Mouse (Mus musculus) thymus, postnatal 14 days (tissue): Measurements from ENCODE around the gene Ttc23l.
A peak's percentile ranks its signal among the peaks of the same experiment; 100 is the strongest.
"Not testable (repeated sequence)": the region's sequence is repeated elsewhere in the genome, so short reads cannot be mapped to it uniquely, and the experiment has no call there.

ENCODE experiments used
- DNase-seq: peaks from one replicate; pipeline ENCODE4 v3.0.0; 2021

The Ttc23l gene

DNA sequence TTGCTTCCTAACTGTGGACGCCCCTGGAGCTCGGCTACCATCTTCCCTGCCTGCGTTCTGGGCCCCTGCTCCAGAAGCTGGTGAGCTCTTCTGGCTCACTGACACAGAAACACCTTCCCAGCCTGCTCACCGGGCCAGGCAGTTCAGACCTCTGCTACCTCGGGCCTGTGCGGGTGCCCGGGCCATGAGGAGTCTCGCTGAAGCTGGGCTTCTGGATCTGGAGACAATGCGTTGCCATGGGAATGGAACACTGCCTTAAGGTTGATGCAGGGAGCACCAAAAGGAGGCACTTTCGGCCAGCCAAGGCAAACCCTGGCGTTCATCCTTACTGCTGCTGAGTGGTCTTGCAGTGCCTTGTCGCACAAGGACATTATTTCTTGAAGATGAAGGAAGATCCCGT lies at the start of gene Ttc23l:
TSS of gene Ttc23l (minus strand) at position 204 of the 400 bp plus-strand sequence.
- DNase-seq, result no peak

DNA sequence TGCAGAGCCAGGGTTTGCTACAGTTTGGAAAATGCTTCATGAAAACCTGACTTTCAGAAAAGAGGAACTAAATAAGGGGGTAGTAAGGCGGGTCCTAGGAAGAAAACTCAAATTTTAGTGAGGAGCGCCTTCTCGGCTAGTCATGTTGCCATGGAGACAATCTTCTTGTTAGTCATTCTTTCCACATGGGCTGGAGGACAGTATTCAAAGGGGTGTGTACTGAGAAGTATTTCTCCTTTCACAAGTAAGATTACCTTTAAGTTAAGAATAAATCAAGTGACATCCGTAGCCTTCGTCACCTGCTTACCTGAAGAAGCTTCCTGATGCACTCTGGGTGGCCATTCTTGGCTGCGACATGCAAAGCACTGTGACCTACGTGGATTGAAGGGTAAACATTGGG lies 40.9 kb upstream of the Ttc23l start:
- no peak for DNase-seq

DNA sequence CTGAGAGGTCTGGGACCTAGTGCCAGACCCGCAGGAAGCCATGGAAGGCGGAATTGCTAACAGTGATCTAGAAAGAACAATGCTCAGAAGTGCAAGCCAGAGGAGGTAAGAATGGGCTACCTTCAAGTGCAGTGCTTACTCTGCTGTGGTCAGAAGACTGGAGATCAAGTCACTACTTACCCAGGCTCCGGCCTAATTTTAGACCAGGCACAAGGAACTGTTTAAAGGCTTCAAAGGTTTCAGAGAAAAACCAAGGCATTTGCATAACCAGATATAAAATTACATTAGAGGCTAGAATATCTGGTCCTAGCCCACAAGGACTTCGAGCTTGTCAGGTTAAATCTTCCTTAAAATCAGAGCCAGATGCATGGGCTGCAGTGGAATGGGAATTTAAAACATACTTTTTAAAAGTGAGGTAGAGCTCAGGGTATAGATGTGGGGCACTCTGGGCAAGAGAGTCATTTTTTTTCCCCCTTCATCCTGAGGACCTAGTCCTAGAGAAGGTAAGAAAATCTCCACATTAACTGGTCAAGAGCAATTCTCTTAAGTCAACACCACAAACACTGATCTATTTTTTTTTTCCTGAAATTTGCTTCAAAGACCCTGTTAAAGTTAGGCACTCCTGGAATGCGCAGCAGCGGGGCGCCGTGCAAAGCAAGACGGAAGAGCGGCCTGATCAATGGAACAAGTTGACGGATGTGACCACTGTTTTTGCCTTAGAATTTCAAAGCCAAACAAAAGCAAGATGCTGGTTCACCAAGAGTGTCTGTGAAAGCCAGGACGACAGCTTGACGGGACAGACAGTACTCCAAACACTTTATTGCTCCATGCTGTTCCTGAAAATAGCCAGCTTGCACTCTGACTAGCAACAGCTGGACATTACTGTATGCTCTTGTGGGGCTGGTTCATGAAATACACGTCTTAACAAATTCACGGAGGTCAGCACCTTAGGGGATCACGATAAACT lies 40.1 kb upstream of the Ttc23l start:
- DNase-seq, result no peak

DNA sequence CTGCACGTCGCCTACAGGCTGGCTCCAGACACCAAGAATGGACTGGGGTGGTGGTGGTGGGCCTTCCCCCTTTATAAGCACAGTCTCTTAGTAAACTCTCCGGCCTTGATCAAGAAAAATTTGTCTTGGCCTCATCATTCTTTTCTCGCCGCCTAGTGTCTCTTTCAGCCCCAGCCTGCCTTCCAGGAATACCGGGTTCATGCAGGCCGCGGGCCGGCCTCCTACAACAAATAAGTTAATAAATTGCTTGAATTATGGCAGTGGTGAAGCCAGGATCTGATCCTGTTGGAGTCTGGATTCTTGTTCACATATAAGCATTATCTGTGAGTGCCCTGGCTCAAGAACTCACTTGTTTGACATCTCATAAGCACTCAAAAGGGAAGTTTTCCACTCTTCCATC lies 38.4 kb upstream of the Ttc23l start:
- no peak for DNase-seq

DNA sequence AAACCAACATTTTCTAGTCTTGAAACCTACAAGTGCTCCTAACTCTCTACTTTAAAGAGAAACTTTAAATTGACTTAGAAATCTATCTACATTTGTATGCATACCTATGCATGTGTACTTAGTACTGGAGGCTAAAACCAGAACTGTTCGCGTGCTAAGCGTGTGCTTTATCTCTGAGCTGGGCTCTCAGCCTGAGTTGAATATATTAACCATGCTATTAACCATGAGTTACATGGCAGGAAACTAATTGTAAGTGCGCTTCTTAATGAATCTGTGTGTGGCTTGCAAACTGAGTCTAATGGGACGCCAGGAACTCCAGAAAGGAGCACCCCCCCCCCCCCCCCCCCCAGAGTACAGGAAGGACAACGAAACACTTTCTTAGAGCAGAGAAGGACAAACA lies 36.9 kb upstream of the Ttc23l start:
- no peak for DNase-seq

DNA sequence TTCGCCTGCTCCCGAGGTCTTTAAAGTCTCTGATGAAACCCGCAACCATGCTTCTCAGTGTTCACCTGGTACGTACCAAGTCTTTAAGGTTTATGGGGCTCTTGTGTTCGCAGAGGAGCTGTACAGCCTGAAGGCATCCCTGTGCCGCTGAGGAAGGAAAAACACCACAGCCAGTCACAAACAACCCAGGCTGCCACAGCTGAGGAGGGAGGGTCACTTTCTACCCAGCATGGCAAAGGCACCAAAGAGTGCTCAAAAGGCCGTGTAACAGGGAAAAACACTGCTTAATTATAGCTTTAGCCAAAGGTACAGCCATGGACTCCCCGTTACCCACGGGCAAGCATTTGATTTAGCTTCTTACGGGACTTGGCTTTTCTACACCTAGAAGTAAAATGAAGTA lies 36.4 kb upstream of the Ttc23l start:
- no peak for DNase-seq

DNA sequence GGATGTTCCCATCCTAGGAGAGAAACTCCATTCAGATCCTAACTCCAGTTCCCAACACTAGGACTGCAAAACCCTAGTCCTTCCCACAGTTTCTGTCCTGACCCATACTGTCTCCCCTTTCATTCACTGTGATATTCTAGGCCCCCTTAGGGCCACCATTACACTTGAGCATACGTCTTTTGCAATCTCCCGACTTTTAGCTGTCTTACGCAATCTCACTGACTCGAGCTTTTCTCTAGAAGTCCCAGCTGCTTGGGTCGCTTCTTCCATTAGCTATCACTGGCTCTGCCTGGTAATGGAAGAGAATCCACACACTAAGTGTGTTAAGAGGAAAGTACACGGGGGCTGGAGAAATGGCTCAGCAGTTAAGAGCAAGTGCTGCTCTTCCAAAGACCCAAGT lies 34.6 kb upstream of the Ttc23l start:
- no peak for DNase-seq

DNA sequence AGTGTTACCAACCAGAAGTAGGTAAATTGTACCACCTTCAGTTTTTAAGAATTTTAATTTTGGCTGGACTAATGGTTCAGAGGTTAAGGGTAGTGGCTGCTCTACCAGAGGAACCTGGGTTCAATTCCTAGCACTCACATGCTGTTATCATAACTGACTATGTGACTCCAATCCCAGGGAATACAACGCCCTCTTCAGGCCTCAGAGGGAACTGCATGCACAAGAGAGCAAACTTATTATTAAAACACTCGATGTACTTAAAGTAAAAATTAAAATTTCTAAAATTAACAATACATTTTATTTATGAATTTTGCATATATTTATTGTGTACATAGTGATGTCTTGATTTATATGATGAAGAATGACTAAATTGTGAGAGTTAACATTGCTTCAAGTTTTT lies 28.1 kb upstream of the Ttc23l start:
- no peak for DNase-seq

DNA sequence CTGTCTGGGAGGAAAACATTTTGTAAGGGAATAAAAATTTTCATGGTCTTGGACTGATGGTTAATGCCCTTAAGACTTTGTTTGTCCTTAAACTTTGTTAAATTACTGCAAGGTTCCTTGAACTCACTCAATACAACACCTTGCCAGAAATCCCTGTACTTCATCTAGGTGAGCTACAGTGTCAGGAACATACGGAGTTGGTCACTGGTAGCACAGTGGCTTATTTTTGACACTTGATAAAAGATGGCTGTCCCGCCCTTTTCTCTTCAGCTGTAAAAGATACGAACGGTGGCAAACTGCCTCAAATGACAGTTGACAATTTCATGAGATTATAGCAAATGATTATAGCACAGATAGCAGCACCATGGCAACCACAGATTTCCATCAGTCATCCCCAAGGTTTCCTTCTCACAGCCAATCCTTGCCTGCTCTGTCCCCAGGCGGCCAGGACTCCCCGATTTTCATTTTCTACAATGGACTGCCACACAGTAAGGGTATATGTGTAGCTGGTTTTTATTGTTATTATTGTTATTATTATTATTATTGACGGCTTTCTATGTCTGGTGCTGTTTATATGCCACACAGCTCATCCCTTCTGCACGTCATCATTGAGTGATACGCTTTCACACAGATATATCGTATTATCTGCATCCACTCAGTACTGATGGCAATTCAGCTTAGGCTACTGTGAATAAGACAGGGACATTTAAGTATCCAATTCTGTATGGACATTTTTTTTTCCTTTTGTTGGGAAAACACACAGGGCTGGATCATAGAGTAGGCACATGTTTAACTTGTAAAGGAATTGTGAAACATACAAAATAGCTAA lies 26.1 kb upstream of the Ttc23l start:
- DNase-seq, result no peak

DNA sequence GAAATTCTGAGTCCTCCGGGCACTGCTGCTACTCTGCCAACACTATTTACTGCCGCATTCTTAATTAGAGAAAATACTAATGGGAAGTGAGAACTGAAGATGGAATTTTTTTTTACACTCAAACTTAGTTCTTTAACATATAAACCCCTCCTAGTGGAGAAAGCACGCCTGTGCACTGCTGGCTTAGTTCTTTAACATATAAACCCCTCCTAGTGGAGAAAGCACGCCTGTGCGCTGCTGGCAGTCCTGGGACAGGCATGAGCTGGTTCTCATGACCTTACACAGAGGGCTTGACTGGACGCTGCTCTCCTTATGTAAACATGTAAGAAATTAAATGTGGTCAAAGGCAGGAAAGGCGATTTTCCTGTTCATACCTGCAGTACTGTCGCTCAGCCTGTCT lies 24.9 kb upstream of the Ttc23l start:
- DNase-seq, result peak; percentile 70

DNA sequence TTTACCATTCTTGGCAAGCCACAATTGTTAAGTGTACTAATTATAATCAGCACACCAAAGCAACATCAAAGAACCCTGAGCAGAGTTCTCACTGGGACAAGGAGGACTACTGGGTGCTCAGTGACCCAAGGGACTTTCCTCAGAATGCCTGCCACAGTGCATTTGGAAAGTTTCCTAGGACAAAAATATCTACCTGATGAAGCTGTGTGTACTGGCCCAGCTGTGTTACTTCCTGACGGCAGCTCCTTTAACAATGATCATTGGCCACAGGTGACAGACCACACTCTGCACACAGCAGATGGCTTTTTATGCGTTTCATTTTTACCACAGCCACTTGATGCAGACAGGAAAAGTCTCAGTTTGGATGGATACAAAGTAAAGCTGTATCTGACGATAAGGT lies 20.7 kb upstream of the Ttc23l start:
- DNase-seq, result no peak

DNA sequence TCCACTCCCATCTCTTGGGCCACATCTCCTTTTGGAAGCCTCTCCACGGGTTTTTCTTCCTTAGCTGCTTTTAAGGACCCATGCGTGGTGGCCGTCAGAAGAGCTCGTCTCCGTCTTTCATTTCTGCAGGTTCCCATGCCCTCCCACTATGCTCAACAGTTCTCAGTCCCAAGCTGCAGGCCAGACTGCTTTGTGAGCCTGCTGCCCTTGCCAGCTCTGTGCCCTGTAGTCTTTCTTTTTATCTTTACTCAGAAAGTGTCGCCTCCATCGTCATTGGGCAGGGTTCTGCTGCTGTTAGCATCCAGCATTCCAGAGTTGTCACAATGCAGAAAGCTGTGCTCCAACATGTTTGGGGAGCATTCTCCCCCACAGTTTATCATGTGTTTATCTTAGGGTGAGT lies 8.0 kb upstream of the Ttc23l start:
- DNase-seq, result no peak

DNA sequence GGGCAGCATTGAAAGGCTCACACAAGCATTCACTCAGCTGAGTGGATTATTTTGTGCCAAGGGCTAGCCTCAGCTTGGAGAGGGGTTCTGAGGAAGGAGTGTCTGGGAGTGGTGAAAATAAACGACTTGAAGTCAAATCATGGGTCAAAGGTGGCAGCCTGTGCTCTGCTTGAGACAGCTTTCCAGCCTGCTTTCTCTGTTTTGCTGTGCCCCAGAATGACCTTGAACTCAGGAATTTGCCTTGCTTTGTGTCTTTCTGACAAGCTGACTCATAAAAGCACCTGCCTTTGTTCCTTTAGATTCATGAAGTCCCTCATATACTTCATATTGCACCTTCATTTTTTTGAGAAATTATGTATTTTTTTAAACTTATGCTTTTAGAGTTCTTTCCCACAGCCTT lies 5.7 kb upstream of the Ttc23l start:
- DNase-seq, result no peak

DNA sequence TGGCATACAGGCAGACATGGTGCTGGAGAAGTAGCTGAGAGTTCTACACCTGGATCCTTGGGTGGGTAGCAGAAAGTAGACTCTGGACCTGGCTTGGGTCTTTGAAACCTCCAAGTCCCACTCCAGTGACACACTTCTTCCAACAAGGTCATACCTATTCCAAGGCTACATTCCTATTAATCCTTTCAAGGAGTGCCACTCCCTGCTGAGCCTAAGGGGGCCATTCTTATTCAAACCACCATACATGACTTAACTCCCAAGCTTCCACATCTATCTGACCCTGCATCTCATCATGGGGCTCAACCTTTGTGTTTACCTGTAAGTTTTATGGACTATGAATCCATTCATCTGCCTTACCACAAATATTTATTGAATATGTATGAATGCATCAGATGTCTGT lies 3.8 kb upstream of the Ttc23l start:
- DNase-seq, result no peak

DNA sequence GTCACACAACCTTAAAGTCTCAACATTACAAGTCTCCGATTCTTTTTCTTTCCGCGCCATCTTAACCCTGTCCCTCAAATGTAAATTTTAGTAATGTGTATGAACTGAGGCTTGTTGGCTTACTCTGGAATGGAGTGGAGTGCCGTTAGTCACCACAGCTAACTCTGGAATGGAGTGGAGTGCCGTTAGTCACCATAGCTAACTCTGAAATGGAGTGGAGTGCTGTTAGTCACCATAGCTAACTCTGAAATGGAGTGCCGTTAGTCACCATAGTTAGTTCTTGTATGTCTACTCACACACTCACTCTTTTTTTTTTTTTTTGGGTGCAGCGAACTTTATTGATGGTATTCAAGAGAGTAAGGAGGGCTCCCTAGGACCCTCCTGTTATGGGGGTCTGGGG lies 1.5 kb upstream of the Ttc23l start:
- DNase-seq, result no peak

DNA sequence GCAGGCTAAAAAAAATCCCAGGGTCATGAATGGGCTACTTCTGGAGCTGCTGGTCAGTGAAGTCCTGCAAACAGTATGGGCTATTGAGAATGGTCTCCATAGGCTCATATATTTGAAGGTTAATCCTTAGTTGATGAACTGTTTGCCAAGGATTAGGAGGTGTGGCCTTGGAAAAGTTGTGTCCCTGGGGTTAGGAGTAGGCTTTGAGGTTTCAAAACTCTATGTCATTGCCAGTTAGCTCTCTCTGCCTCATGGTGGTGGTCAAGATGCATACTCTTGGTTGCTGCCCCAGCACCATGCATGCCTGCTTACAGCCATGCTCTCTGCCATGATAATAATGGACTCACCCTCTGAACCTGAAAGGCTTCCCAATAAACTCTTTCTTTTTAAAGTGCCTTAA lies 4.1 kb downstream of the Ttc23l start:
- DNase-seq, result no peak

DNA sequence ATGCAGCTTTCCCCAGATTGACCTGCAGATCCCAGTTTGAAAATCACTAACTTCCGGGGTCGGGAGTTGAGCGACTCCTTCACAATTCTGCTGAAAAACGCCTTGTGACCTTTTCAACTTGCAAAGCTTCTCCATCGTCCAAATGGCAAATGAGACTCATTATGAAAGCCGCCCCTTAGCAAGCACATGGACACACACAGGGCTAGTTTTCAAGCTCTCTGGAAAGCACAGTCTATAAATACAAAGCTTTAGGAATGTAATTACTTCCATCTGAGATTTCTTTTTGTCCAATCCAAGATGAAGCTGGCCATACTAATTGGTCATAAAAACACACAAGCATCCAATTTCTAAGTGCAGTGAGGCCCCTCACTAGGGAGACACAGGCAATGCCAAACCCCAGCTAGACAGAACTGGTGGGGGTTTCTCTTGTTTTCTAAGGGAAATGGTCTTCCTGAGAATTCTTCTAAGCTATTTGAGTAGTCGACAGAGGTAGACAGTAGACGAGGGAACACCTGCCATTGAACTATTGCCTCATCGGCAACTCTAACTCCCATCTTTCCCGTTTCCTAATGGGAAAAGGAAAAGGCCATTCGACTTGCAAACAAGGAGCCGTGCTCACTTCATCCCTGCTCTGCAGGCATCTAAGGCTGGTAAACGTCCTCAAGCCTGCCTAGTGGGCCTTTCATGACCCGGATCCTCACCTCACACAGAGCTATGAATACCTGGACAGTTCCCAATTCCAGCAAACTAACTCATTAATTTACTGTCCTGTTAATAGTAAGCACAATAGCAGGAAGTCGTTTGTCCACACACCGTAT lies 18.0 kb downstream of the Ttc23l start:
- DNase-seq, result no peak

DNA sequence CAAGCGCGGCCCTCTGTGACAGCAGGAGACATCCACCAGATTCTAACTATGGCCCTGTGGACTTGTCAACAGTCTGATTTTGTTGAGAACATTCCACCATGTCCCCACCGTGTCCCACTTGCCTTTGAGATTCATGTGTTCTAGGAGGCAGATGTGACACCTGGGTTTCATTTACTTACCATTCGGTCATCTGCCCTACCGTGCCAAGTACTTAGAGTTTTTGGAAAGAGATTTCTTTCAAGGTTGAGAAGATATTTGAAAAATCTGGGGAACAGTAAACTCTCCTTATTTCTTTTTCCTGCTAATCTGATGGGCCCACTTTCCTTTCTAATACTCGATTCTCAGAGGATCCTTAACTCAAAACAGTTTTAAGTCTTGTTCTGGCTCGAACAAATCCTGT lies 22.5 kb downstream of the Ttc23l start:
- no peak for DNase-seq

DNA sequence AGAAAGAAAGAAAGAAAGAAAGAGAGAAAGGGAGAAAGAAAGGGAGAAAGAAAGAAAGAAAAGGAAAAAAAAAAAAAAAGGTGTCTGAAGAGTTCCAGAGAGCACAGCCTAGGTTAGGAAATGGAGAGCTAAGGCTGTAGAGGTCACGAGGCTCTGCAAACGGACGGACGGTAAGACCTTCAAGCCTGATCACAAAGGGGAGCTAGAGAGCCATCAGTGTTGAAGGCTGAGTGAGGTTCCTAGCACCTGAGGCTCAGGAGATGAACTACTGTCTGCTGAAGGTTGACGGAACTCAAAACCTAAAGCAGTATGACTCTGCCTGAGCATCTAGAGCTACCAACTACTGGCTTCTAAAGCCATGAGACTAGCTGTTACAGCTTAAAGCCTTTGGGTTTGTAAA lies 23.9 kb downstream of the Ttc23l start:
- no peak for DNase-seq

DNA sequence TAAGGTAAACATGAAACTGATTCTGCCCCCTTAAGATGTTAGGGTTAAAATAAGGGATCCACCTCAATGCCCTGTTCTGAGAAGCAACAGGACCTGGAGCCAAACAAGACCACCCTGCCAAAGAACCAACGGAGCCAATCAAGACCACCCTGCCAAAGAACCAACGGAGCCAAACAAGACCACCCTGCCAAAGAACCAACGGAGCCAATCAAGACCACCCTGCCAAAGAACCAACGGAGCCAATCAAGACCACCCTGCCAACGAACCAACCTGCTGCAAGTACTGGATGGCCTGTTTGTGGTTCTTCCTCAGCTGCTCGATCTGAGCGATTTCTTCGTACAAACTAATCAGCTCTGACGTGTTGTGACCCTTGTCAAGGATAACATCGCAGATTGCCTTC lies 25.1 kb downstream of the Ttc23l start:
- DNase-seq, result not testable (repeated sequence)

DNA sequence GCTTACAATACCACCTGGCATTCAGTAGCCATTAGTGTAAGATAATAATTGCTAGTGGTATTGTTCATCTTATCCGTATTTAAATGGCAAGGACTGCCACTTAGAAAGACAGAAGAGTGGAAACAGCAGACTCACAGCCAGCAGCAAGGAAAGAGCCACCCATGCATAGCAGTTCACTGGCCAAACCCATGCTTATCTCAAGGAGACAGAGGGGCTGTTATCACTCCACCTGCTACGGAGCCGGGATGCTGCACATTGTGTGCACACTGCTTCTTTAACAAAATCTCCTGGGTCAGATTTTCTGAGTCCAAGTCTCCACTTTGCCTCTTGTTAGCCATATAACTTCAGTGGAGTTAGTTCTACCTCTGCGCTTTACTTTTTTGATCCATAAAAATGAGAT lies 27.1 kb downstream of the Ttc23l start:
- DNase-seq, result no peak

DNA sequence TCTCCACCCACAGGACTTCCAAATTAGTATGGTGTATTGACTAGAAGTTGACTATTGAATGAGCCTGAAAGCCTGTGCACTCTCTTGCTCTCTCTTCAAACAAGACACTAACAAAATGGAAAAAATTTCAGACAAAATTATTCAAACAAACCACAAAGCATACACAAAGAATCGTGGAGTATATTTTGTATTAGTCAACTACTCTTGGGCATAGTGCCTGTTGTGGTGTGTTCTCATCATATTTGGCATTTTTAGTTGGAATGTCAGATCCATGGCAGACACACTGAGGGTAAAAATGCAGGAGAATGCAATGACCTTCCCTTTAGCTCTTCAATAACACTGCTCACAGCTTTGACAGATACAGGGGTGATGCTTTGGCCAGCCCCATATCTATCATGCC lies 32.6 kb downstream of the Ttc23l start:
- no peak for DNase-seq

DNA sequence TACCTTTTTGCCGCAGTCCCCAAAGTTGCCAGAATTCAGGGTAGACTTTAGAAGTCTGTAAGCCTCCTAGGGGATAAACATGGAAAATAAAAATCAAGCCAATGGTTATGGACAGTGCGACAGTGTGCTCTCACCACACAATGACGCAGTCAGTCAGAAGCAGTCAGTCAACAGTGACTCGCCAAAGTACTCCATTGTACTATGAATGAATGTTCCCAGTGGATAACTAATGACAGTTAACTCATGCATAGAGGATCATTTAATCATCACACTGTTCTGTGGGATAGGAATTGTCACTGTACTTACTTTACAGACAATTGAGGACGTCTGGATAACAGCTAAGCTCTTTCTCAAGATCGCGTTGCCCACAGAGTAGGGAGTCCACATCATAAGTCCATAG lies 43.3 kb downstream of the Ttc23l start:
- no peak for DNase-seq
